Mouse (Mus musculus) midbrain, embryonic 12.5 days (tissue): ENCODE results near the gene Gm10638. TPM values are rescaled to one million over a fixed set of nuclear protein-coding genes. Genes with fewer than 3 reads are reported as not detected.

Experiments used
- ATAC-seq: fragments of 200-750 bp; cut with Nextera tagmentation; 2 replicates; pipeline ENCODE4 v1.8.0; 2017; ENCODE audit warnings: low read depth, moderate TSS enrichment, moderate library complexity; ENCODE audit not compliant: low FRiP score
- H3K27ac ChIP-seq: fragments of 300-500 bp; sonication (generic); replicated peaks from 2 replicates; pipeline ENCODE4 v1.5.1; 2016; ENCODE audit warnings: mild to moderate bottlenecking
- H3K27me3 ChIP-seq: fragments of 300-500 bp; sonication (generic); 2 replicates; pipeline ENCODE4 v1.6.1; 2016; ENCODE audit warnings: mild to moderate bottlenecking
- H3K36me3 ChIP-seq: fragments of 300-500 bp; sonication (generic); 2 replicates; pipeline ENCODE4 v1.6.1; 2016
- H3K4me1 ChIP-seq: fragments of 300-500 bp; sonication (generic); 2 replicates; pipeline ENCODE4 v1.6.1; 2016
- H3K4me2 ChIP-seq: fragments of 300-500 bp; sonication (generic); replicated peaks from 2 replicates; pipeline ENCODE4 v1.6.1; 2016; ENCODE audit warnings: mild to moderate bottlenecking, moderate library complexity
- H3K4me3 ChIP-seq: fragments of 300-500 bp; sonication (generic); 2 replicates; pipeline ENCODE4 v1.5.1; 2016; ENCODE audit warnings: mild to moderate bottlenecking
- H3K9ac ChIP-seq: fragments of 300-500 bp; sonication (generic); replicated peaks from 2 replicates; pipeline ENCODE4 v1.6.1; 2016; ENCODE audit warnings: mild to moderate bottlenecking, moderate library complexity
- H3K9me3 ChIP-seq: fragments of 300-500 bp; sonication (generic); 2 replicates; pipeline ENCODE4 v1.6.1; 2016; ENCODE audit warnings: mild to moderate bottlenecking
- WGBS: fragments of 180-500 bp; shearing (Covaris S2); methylation state at CpG from one replicate; pipeline ENCODE4 v1.1.7; 2016; 5-methylcytosine and 5-hydroxymethylcytosine counted together
- polyA plus RNA-seq: library from polyadenylated mRNA; unstranded; fragments of >200 nt; fragmentation: Nextera tagmentation; extraction: Ambion mirVana; gene quantifications from 2 replicates; pipeline ENCODE4 v1.2.1, GENCODE M21; 2016

The Gm10638 gene
- polyA plus RNA-seq, 1 experiment from 2014 or later, result 9.7 TPM

- H3K9ac ChIP-seq, result no peak overlapping the region
- no peaks in the 10 kb centered on the region for H3K9me3 ChIP-seq
- no peak overlapping the region for H3K27ac ChIP-seq
- H3K27me3 ChIP-seq, result no peaks in the 10 kb centered on the region
- H3K4me2 ChIP-seq, result peak overlapping the region; percentile 9; the same call in 1 of the 2 replicates
- 79% methylated on average over 7 of the region's 7 CpGs for WGBS
- no peaks in the 10 kb centered on the region for H3K36me3 ChIP-seq
- peaks cover 32% of the 10 kb centered on the region for H3K4me1 ChIP-seq
- H3K4me3 ChIP-seq, result no peak overlapping the region
- ATAC-seq, result no peak
Measured at GRCm38 (mm10) chr8:86742605-86743345, 2.7 kb upstream of the Gm10638 start.

DNA sequence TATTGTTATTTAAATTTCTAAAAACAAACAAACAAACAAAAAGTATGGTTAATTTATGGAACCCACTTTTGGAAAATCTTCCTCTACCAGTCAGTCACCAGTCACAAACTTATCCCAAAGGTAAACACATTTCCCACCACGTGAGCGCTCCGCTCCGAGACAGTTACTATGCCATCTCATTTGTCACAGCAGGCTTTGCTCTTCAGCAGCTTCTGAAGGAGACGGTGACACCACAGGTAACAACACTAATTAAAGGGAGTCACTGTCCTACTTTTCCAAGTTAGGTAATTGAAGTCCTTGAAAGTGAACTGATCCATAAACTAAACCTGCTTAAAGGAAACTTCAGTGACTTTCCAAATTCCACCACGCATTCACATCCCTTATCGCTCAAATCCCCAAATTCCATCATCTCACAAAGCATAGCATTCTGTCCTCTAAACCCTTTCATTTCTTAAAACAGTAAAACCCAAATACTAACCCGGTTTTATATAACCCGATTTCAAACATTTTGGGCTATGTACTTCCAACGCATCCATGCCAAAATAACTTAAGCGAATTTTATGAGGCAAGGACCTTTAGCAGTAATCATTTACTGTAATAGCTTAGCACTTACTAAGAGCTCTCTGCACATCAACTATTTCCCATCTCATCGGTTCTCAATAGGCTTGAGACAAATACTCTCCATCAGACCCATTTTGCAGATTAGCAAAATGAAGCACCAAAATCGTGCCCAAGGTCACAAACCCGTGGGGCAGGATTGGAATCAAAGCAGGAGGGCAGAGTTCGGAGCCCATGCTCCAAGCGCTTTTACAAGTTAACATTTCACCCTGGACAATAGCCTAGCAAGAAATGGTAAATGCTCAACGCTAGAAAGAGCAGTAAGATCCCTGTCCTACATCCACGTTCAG, 932 bp upstream of the Gm10638 start:
- Histone ChIP-seq H3K9ac (peak overlapping the region; percentile 99), H3K36me3 (no peaks in the 10 kb centered on the region), H3K27me3 (no peaks in the 10 kb centered on the region), H3K9me3 (no peaks in the 10 kb centered on the region), H3K4me1 (peaks cover 32% of the 10 kb centered on the region), H3K4me2 (peak overlapping the region; percentile 84), H3K27ac (peak overlapping the region; percentile 98), H3K4me3 (peak overlapping the region; percentile 96)
- 5% methylated on average over 18 of the region's 18 CpGs for WGBS
- no peak for ATAC-seq

DNA sequence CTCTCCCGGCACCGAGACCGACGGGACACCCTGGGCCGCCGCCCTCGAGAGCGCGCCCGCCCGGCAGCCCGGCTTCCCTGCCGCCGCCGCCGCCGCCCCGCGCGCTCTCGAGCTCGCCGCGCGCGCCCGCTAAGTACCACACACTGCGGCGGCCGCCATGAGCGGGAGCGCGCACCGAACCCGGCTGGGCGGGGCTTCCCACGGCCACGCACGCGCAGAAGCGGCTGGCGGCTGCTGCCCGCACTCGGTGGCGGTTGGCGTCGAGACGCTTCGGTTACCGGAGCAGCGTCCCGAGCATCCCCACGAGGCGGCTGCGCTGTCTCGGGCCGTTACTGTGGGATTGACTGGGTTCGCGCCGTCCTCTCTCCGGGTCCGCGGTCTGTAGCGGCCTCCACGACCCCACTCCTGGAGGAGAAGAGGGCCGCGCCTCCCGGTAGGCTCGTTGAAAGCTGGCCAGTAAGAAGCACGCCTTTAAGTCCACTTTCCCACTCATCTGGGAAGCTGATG, 489 bp downstream of the Gm10638 start:
- ATAC-seq, result peak; percentile 82
- H3K9ac ChIP-seq, result peak overlapping the region; percentile 99
- H3K27ac ChIP-seq, result peak overlapping the region; percentile 98
- peak overlapping the region; percentile 84 for H3K4me2 ChIP-seq
- no peaks in the 10 kb centered on the region for H3K9me3 ChIP-seq
- H3K27me3 ChIP-seq, result no peaks in the 10 kb centered on the region
- peaks cover 31% of the 10 kb centered on the region for H3K4me1 ChIP-seq
- peak overlapping the region; percentile 96 for H3K4me3 ChIP-seq
- no peaks in the 10 kb centered on the region for H3K36me3 ChIP-seq
- WGBS, result 0% methylated on average over 59 of the region's 70 CpGs

DNA sequence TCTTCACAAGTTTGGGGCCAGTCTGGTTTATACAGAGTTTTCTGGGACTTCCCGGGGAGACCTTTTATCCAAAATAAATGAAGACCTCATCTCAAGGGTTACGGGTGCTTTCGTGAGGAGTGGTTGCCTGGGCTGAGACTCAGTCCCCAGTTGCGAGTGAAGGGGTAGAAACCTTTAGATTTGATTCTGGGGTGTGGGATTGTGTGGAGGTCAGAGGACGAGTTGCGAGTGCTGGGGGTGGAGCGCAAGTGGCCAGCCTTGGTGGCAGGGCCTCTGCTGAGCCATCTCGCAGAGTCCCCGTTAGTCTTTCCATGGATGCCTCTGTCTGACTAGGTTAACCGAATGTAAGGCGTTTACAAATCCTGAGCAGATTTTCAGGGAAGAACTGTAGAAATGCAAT, 1.0 kb downstream of the Gm10638 start:
- no peaks in the 10 kb centered on the region for H3K27me3 ChIP-seq
- ATAC-seq, result no peak
- WGBS, result under 1% methylated on average over 11 of the region's 11 CpGs
- peak overlapping the region; percentile 84 for H3K4me2 ChIP-seq
- H3K4me1 ChIP-seq, result peaks cover 28% of the 10 kb centered on the region
- H3K9me3 ChIP-seq, result no peaks in the 10 kb centered on the region
- H3K9ac ChIP-seq, result peak overlapping the region; percentile 99
- peak overlapping the region; percentile 96 for H3K4me3 ChIP-seq
- no peaks in the 10 kb centered on the region for H3K36me3 ChIP-seq
- H3K27ac ChIP-seq, result peak overlapping the region; percentile 98; the same call in 1 of the 2 replicates

DNA sequence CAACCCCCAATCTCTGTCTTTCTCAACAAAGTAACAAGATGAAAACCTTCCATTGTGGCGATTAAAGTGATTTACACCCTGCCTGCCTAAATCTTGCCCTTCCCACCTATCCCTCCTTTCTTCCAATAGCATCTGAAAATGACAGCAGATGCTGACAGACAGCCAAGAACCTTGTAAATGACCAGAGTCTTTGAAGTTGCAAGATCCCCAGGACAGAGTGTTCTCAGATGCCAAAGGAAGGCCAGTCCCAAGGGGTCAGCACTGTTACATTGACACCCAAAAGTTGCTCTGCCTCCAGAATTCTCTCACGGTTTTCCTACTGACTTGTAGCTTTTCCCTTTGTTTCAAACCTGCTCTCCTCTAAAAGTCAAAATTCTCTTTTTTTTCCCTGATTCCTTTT, 4.3 kb downstream of the Gm10638 start:
- Histone ChIP-seq H3K36me3 (no peaks in the 10 kb centered on the region), H3K4me2 (no peak overlapping the region), H3K27ac (no peak overlapping the region), H3K9ac (no peak overlapping the region), H3K4me3 (no peak overlapping the region), H3K9me3 (no peaks in the 10 kb centered on the region), H3K4me1 (peaks cover 8% of the 10 kb centered on the region), H3K27me3 (no peaks in the 10 kb centered on the region)
- no peak for ATAC-seq
- 54% methylated on average over 2 of the region's 2 CpGs for WGBS

DNA sequence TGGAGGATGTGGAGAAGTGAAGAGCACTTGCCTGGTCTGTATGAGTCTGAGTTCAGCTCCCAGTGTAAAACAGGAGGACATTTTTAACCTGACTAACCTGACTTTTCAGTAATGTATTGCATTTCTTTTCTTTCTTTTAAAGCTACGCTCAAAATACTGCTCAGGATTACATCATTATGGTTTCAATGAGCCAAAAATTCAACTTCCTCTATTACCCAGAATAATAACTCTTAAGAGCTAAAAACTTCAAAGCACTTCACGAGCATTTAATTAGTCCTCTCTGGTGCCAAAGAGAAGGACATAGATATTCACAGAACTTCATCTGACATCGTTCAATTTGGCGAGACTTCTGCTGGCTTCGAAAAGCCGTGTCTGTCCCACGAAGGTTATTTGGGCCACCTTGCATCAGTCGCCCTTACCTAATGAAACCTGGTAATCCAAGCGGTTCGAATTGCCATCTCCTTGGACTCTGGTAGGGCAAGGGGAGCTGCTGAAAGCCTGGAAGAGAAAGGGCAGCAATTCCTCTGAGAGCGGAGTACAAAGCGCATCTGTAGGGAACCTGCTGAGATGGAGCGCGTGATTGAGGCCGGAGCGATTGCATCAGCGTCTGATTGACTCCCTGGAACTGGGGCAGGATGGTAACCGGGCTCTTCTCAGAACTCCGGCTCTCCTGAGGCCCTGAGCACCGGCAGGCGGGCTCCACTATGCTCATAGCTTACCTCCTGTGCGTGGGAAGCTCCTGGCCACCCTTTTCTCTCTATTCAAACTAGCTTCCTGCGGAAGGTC, 11.6 kb downstream of the Gm10638 start:
- no peaks in the 10 kb centered on the region for H3K9me3 ChIP-seq
- WGBS, result 19% methylated on average over 23 of the region's 23 CpGs
- peak overlapping the region; percentile 40 for H3K4me2 ChIP-seq
- no peak overlapping the region for H3K9ac ChIP-seq
- no peaks in the 10 kb centered on the region for H3K27me3 ChIP-seq
- H3K4me1 ChIP-seq, result peaks cover 5% of the 10 kb centered on the region; the same call in 1 of the 2 replicates
- no peaks in the 10 kb centered on the region for H3K36me3 ChIP-seq
- H3K4me3 ChIP-seq, result no peak overlapping the region
- no peak overlapping the region for H3K27ac ChIP-seq
- ATAC-seq, result no peak

- Histone ChIP-seq H3K4me2 (no peak overlapping the region), H3K9me3 (no peaks in the 10 kb centered on the region), H3K4me1 (peaks cover 5% of the 10 kb centered on the region; the same call in 1 of the 2 replicates), H3K27ac (no peak overlapping the region), H3K36me3 (no peaks in the 10 kb centered on the region), H3K27me3 (no peaks in the 10 kb centered on the region), H3K4me3 (no peak overlapping the region), H3K9ac (no peak overlapping the region)
- 75% methylated on average over 3 of the region's 3 CpGs for WGBS
- ATAC-seq, result no peak
Measured at GRCm38 (mm10) chr8:86758651-86759050, 13.2 kb downstream of the Gm10638 start.

DNA sequence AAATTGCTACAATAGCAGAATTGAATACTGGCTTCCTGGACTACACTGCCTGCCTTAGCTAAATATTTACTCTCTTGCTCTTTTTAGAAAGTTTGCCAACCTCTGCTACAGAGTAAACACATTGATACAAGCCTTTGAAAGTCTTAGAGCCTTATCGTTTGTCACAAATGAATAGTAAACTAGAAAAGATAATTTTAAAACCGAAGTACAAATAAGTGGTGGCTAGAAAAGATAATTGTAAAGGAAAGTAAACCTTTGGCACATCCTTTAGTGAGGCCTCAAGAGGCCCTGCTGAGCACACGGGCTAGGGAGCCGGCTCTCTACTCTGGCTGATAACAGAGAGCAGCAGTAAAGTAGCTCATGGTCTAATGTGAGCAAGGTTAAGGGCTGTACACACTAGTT, 13.6 kb downstream of the Gm10638 start:
- 60% methylated on average over 4 of the region's 4 CpGs for WGBS
- H3K27me3 ChIP-seq, result no peaks in the 10 kb centered on the region

GRCm38 (mm10) chr8:86760746-86761145, 15.2 kb downstream of the Gm10638 start:
- Histone ChIP-seq H3K4me1 (peaks cover 5% of the 10 kb centered on the region; the same call in 1 of the 2 replicates), H3K27ac (no peak overlapping the region), H3K4me3 (no peak overlapping the region), H3K9me3 (no peaks in the 10 kb centered on the region), H3K36me3 (no peaks in the 10 kb centered on the region), H3K27me3 (no peaks in the 10 kb centered on the region), H3K4me2 (no peak overlapping the region), H3K9ac (no peak overlapping the region)
- WGBS, result 58% methylated on average over 6 of the region's 6 CpGs
- ATAC-seq, result no peak

More for the DNA sequence above, 13.6 kb downstream of the Gm10638 start:
- no peak for ATAC-seq
- peaks cover 5% of the 10 kb centered on the region; the same call in 1 of the 2 replicates for H3K4me1 ChIP-seq
- H3K4me2 ChIP-seq, result no peak overlapping the region
- no peak overlapping the region for H3K9ac ChIP-seq
- H3K4me3 ChIP-seq, result no peak overlapping the region
- H3K36me3 ChIP-seq, result no peaks in the 10 kb centered on the region
- no peak overlapping the region for H3K27ac ChIP-seq
- H3K9me3 ChIP-seq, result no peaks in the 10 kb centered on the region

GRCm38 (mm10) chr8:86762806-86763205, 17.3 kb downstream of the Gm10638 start:
- 50% methylated on average over 5 of the region's 5 CpGs for WGBS
- no peaks in the 10 kb centered on the region for H3K36me3 ChIP-seq
- H3K27ac ChIP-seq, result no peak overlapping the region
- no peak overlapping the region for H3K9ac ChIP-seq
- no peaks in the 10 kb centered on the region for H3K4me1 ChIP-seq
- no peak overlapping the region for H3K4me2 ChIP-seq
- no peak overlapping the region for H3K4me3 ChIP-seq
- no peaks in the 10 kb centered on the region for H3K27me3 ChIP-seq
- H3K9me3 ChIP-seq, result no peaks in the 10 kb centered on the region
- ATAC-seq, result no peak

DNA sequence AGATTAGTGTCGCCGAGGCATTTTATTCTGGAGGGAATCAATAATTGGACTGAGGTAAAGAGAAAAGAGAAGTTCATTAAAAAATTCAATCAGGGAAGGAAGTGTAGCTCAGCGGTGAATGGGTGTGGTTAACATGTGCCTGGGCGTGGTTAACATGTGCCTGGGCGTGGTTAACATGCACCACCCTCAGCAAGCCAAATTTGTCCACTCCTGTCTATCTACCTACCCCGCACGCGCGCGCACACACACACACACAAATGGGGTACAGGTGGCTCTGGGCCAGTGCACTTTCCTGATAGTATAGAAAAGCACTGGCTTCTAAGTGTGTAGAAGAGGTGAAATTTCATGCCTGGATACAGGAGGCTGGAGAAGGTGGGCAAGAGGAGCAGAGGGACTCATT, 19.7 kb downstream of the Gm10638 start:
- H3K4me2 ChIP-seq, result no peak overlapping the region
- no peaks in the 10 kb centered on the region for H3K36me3 ChIP-seq
- no peak overlapping the region for H3K27ac ChIP-seq
- H3K9ac ChIP-seq, result no peak overlapping the region
- no peaks in the 10 kb centered on the region for H3K27me3 ChIP-seq
- H3K4me1 ChIP-seq, result no peaks in the 10 kb centered on the region
- H3K9me3 ChIP-seq, result no peaks in the 10 kb centered on the region
- no peak for ATAC-seq
- WGBS, result 88% methylated on average over 10 of the region's 10 CpGs
- no peak overlapping the region for H3K4me3 ChIP-seq
